Mouse (Mus musculus) WW6 (cell line): ENCODE measurements at regions not wholly inside any gene's neighbourhood (a gene's known extent, or its start where the extent isn't known, plus 50 kb on each side); places are given as distances from the start of the nearest gene placed in this dataset.
"Not testable (repeated sequence)": the region's sequence is repeated elsewhere in the genome, so short reads cannot be mapped to it uniquely, and the experiment has no call there.

Experiments
- DNase-seq: peaks from one replicate; pipeline ENCODE4 v3.0.0-alpha.2; 2013; ENCODE audit warnings: low read depth, low spot score

DNA sequence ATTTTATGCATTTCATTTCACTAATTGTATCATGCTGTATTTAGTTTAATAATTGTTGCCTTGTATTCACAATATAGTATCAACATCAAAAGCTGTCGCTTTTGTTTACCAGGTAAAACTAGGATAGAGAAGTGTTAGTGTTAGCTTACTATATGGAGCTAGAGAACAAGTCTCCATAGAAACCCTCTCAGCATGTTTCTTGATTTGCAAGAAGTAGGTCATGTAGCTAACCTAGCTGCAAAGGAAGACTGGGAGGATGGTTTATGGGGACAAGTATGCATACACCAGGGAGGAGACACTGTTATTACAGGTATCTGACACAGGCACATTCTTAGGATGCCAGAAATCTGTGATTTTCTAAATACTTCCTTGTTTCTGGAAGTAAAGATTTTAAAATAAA, 357.3 kb upstream of the Gnai1 start:
- DNase-seq = no peak

DNA sequence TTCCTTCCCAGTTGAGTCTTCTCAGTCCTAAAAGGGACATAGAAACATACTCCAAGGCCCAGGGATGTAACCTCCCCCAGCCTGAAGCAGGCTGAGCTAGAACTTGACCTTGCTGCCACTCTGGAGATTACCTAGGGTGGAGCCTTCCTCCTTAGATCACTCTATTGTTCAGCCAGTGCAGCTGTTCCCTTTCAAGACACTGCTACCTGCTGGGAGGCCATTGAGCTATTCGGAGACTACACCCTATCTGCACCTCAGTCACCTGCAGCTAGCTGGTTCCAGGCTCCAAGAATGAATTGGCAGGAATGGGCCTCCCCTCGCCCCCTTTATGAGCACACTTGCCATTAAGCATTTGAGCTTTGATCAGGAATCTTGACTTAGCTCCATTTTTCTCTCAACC, 328.3 kb upstream of the Gnai1 start:
- DNase-seq = peak; percentile 61

DNA sequence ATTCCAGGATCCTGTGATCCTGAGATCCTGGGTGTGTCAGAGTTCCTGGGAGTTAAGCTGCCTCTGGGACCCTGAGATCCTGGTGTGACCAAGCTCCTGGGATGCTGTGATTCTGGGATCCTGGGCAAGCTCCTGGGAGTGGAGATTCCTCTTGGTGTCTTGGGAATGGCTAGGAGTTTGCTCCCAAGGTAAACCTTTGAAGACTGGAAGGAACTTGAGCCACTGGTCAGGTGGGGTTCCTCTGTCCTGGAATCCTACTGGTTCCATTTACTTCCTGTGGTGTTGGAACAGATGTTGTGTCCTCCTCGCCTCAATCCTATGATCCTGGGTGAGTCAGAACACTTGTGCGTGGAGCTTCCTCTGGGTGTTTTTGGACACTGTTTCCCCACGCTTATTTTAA, 327.2 kb upstream of the Gnai1 start:
- DNase-seq = no peak

DNA sequence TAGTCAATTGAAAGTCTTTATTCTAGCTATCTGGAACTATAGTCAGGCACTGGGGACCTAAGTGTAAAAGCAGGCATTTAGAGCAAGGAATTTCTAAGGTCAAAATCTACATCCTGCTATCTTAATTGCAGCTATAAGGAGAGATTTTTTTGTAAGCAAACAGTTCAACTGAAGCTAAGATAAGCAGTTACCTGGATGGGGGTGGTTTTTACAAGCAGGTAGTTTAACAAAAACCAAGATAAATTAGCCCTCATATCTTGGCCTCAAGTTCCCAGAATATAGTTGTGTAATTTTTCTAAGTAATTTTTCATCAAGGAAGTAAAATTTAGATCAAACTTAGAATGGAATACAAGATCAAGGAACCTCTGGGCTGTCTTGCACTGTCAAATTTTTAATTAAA, 293.8 kb upstream of the Gnai1 start:
- DNase-seq = no peak

DNA sequence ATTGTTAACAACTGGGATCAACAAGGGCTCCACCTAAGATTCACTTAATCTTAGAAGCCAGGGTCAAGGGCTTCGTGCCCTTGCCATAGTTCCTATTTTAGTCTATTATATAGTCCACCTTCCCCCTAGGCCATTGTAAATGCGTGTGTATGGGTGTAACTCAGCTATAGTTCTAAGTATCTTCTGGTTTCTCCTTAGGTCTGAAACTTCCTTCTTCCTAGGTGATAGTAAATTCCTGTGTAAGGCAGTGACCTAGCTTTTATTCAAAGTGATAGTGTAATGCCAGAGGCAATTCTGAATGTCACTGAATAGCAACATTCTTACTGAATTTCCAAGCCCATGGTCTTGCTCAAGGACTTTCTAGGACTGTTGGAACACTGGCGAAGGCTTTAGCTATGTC, 270.7 kb upstream of the Gnai1 start:
- not testable (repeated sequence) for DNase-seq
